Mouse (Mus musculus): Measurements from ENCODE around the gene Ppil3. TPM values are rescaled to one million over a fixed set of nuclear protein-coding genes. Genes with fewer than 3 reads are reported as not detected.

Ppil3 gene
- polyA plus RNA-seq, 1 experiment from 2014 or later, result 59.2 TPM

GRCm38 (mm10) chr1:58420961-58421360 lies 24.3 kb downstream of the Ppil3 start:
- H3K9ac ChIP-seq (ENCODE audit: low read depth, low read length), result no peak overlapping the region
- no peak overlapping the region for H3K4me3 ChIP-seq (ENCODE audit: low read depth, low read length)
- no peaks in the 10 kb centered on the region for H3K27me3 ChIP-seq (ENCODE audit: control insufficient read depth, insufficient read depth, low read length)
- H3K36me3 ChIP-seq (ENCODE audit: control insufficient read depth, insufficient read depth, low read length), result peaks cover 8% of the 10 kb centered on the region; the same call in 1 of the 2 replicates
- ATAC-seq (ENCODE audit: low FRiP score) (no peak), DNase-seq (ENCODE audit: low spot score) (no peak)
- no peaks in the 10 kb centered on the region for H3K4me1 ChIP-seq (replicated peaks; ENCODE audit: control insufficient read depth, insufficient read depth, low read length)
- no peak overlapping the region for H3K27ac ChIP-seq (ENCODE audit: low read depth, low read length)
- H3K4me2 ChIP-seq (replicated peaks; ENCODE audit: low read depth, low read length), result no peak overlapping the region
- 74% methylated on average over 7 of the region's 7 CpGs for WGBS
- no peaks in the 10 kb centered on the region for H3K9me3 ChIP-seq (ENCODE audit: control insufficient read depth, low read length)

DNA sequence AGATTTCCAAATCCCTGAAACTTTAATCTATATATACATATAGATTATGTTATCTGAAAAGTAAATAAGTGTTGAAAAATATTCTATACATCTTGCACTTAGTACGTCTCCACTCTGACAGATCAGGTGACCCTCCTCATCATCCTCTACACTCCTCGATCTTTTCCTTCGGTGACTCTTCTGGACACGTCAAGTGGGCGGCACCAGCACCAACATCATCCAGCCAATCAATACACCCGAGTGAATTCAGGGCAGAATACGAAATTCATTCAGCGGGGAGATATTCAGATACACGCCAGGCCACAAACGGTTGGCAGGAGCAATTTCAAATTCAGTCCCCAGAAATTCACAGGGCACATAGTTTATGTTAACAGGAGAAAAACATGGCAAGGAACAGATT lies 25.3 kb downstream of the Ppil3 start:
- Histone ChIP-seq H3K9me3 (ENCODE audit: control insufficient read depth, low read length) (no peaks in the 10 kb centered on the region), H3K36me3 (ENCODE audit: control insufficient read depth, insufficient read depth, low read length) (peaks cover 11% of the 10 kb centered on the region; the same call in 1 of the 2 replicates), H3K27me3 (ENCODE audit: control insufficient read depth, insufficient read depth, low read length) (no peaks in the 10 kb centered on the region), H3K27ac (ENCODE audit: low read depth, low read length) (no peak overlapping the region), H3K4me3 (ENCODE audit: low read depth, low read length) (no peak overlapping the region), H3K4me2 (replicated peaks; ENCODE audit: low read depth, low read length) (no peak overlapping the region), H3K4me1 (replicated peaks; ENCODE audit: control insufficient read depth, insufficient read depth, low read length) (no peaks in the 10 kb centered on the region), H3K9ac (ENCODE audit: low read depth, low read length) (no peak overlapping the region)
- DNase-seq (ENCODE audit: low spot score) (no peak), ATAC-seq (ENCODE audit: low FRiP score) (no peak)
- 89% methylated on average over 10 of the region's 10 CpGs for WGBS

GRCm38 (mm10) chr1:58416048-58416447 lies 29.2 kb downstream of the Ppil3 start:
- Histone ChIP-seq H3K9me3 (ENCODE audit: control insufficient read depth, low read length) (no peaks in the 10 kb centered on the region), H3K4me3 (ENCODE audit: low read depth, low read length) (no peak overlapping the region), H3K27ac (ENCODE audit: low read depth, low read length) (no peak overlapping the region), H3K4me1 (replicated peaks; ENCODE audit: control insufficient read depth, insufficient read depth, low read length) (no peaks in the 10 kb centered on the region), H3K27me3 (ENCODE audit: control insufficient read depth, insufficient read depth, low read length) (no peaks in the 10 kb centered on the region), H3K9ac (ENCODE audit: low read depth, low read length) (no peak overlapping the region), H3K4me2 (replicated peaks; ENCODE audit: low read depth, low read length) (no peak overlapping the region), H3K36me3 (ENCODE audit: control insufficient read depth, insufficient read depth, low read length) (peaks cover 23% of the 10 kb centered on the region)
- no peak for DNase-seq (ENCODE audit: low spot score)
- ATAC-seq (ENCODE audit: low FRiP score), result no peak
- WGBS, result 94% methylated on average over 2 of the region's 2 CpGs

- Histone ChIP-seq H3K4me2 (replicated peaks; ENCODE audit: low read depth, low read length) (no peak overlapping the region), H3K4me1 (replicated peaks; ENCODE audit: control insufficient read depth, insufficient read depth, low read length) (no peaks in the 10 kb centered on the region), H3K4me3 (ENCODE audit: low read depth, low read length) (no peak overlapping the region), H3K9ac (ENCODE audit: low read depth, low read length) (no peak overlapping the region), H3K27ac (ENCODE audit: low read depth, low read length) (no peak overlapping the region), H3K27me3 (ENCODE audit: control insufficient read depth, insufficient read depth, low read length) (no peaks in the 10 kb centered on the region), H3K36me3 (ENCODE audit: control insufficient read depth, insufficient read depth, low read length) (peaks cover 24% of the 10 kb centered on the region), H3K9me3 (ENCODE audit: control insufficient read depth, low read length) (no peaks in the 10 kb centered on the region)
- DNase-seq (ENCODE audit: low spot score) (no peak), ATAC-seq (ENCODE audit: low FRiP score) (no peak)
- 38% methylated on average over 1 of the region's 1 CpGs for WGBS
These were observed 29.8 kb downstream of the Ppil3 start for GRCm38 (mm10) chr1:58415442-58415841.

- H3K4me2 ChIP-seq (replicated peaks; ENCODE audit: low read depth, low read length), result no peak overlapping the region
- H3K9me3 ChIP-seq (ENCODE audit: control insufficient read depth, low read length), result no peaks in the 10 kb centered on the region
- ATAC-seq (ENCODE audit: low FRiP score), result no peak
- H3K27ac ChIP-seq (ENCODE audit: low read depth, low read length), result no peak overlapping the region
- no peaks in the 10 kb centered on the region for H3K27me3 ChIP-seq (ENCODE audit: control insufficient read depth, insufficient read depth, low read length)
- WGBS, result 89% methylated on average over 7 of the region's 7 CpGs
- no peak overlapping the region for H3K4me3 ChIP-seq (ENCODE audit: low read depth, low read length)
- H3K36me3 ChIP-seq (ENCODE audit: control insufficient read depth, insufficient read depth, low read length), result peaks cover 24% of the 10 kb centered on the region
- no peaks in the 10 kb centered on the region for H3K4me1 ChIP-seq (replicated peaks; ENCODE audit: control insufficient read depth, insufficient read depth, low read length)
- no peak overlapping the region for H3K9ac ChIP-seq (ENCODE audit: low read depth, low read length)
- no peak for DNase-seq (ENCODE audit: low spot score)
These were observed 34.5 kb downstream of the Ppil3 start for GRCm38 (mm10) chr1:58410776-58411175.

GRCm38 (mm10) chr1:58410198-58410588 lies 35.1 kb downstream of the Ppil3 start:
- no peak overlapping the region for H3K27ac ChIP-seq (ENCODE audit: low read depth, low read length)
- no peak overlapping the region for H3K9ac ChIP-seq (ENCODE audit: low read depth, low read length)
- H3K9me3 ChIP-seq (ENCODE audit: control insufficient read depth, low read length), result no peaks in the 10 kb centered on the region
- no peak overlapping the region for H3K4me2 ChIP-seq (replicated peaks; ENCODE audit: low read depth, low read length)
- no peaks in the 10 kb centered on the region for H3K4me1 ChIP-seq (replicated peaks; ENCODE audit: control insufficient read depth, insufficient read depth, low read length)
- 92% methylated on average over 3 of the region's 3 CpGs for WGBS
- H3K27me3 ChIP-seq (ENCODE audit: control insufficient read depth, insufficient read depth, low read length), result no peaks in the 10 kb centered on the region
- H3K4me3 ChIP-seq (ENCODE audit: low read depth, low read length), result no peak overlapping the region
- DNase-seq (ENCODE audit: low spot score) (no peak), ATAC-seq (ENCODE audit: low FRiP score) (no peak)
- H3K36me3 ChIP-seq (ENCODE audit: control insufficient read depth, insufficient read depth, low read length), result peaks cover 21% of the 10 kb centered on the region

- DNase-seq (ENCODE audit: low spot score) (no peak), ATAC-seq (ENCODE audit: low FRiP score) (no peak)
- Histone ChIP-seq H3K4me2 (replicated peaks; ENCODE audit: low read depth, low read length) (no peak overlapping the region), H3K4me1 (replicated peaks; ENCODE audit: control insufficient read depth, insufficient read depth, low read length) (no peaks in the 10 kb centered on the region), H3K4me3 (ENCODE audit: low read depth, low read length) (no peak overlapping the region), H3K9ac (ENCODE audit: low read depth, low read length) (no peak overlapping the region), H3K27ac (ENCODE audit: low read depth, low read length) (no peak overlapping the region), H3K27me3 (ENCODE audit: control insufficient read depth, insufficient read depth, low read length) (no peaks in the 10 kb centered on the region), H3K9me3 (ENCODE audit: control insufficient read depth, low read length) (no peaks in the 10 kb centered on the region), H3K36me3 (ENCODE audit: control insufficient read depth, insufficient read depth, low read length) (peaks cover 21% of the 10 kb centered on the region)
- 79% methylated on average over 5 of the region's 5 CpGs for WGBS
These were observed 35.6 kb downstream of the Ppil3 start for GRCm38 (mm10) chr1:58409553-58410197.

DNA sequence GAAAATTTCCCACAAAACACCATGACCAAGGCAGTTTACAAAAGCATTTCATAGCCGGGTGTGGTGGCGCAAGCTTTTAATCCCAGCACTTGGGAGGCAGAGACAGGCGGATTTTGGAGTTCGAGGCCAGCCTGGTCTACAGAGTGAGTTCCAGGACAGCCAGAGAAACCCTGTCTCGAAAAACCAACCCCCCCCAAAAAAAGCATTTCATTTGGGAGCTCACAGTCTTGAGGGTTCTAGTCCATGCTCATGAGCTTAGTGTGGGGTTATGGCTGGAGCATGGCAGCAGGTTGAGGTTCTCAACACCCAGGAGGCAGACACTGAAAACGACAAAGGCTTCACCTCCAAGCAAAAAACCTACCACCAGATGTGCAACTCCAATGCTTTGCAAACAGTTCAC lies 37.1 kb downstream of the Ppil3 start:
- H3K36me3 ChIP-seq (ENCODE audit: control insufficient read depth, insufficient read depth, low read length), result peaks cover 16% of the 10 kb centered on the region
- ATAC-seq (ENCODE audit: low FRiP score), result no peak
- DNase-seq (ENCODE audit: low spot score), result no peak

GRCm38 (mm10) chr1:58407321-58407720 lies 38.0 kb downstream of the Ppil3 start:
- ATAC-seq (ENCODE audit: low FRiP score) (no peak), DNase-seq (ENCODE audit: low spot score) (no peak)
- H3K4me2 ChIP-seq (replicated peaks; ENCODE audit: low read depth, low read length), result no peak overlapping the region
- no peak overlapping the region for H3K4me3 ChIP-seq (ENCODE audit: low read depth, low read length)
- 96% methylated on average over 7 of the region's 7 CpGs for WGBS
- H3K9me3 ChIP-seq (ENCODE audit: control insufficient read depth, low read length), result no peaks in the 10 kb centered on the region
- H3K4me1 ChIP-seq (replicated peaks; ENCODE audit: control insufficient read depth, insufficient read depth, low read length), result no peaks in the 10 kb centered on the region
- H3K9ac ChIP-seq (ENCODE audit: low read depth, low read length), result no peak overlapping the region
- H3K36me3 ChIP-seq (ENCODE audit: control insufficient read depth, insufficient read depth, low read length), result peaks cover 14% of the 10 kb centered on the region
- H3K27me3 ChIP-seq (ENCODE audit: control insufficient read depth, insufficient read depth, low read length), result no peaks in the 10 kb centered on the region
- no peak overlapping the region for H3K27ac ChIP-seq (ENCODE audit: low read depth, low read length)

More for the DNA sequence above, 37.1 kb downstream of the Ppil3 start:
- WGBS, result 89% methylated on average over 6 of the region's 6 CpGs
- no peak overlapping the region for H3K27ac ChIP-seq (ENCODE audit: low read depth, low read length)
- no peak overlapping the region for H3K9ac ChIP-seq (ENCODE audit: low read depth, low read length)
- H3K9me3 ChIP-seq (ENCODE audit: control insufficient read depth, low read length), result no peaks in the 10 kb centered on the region
- no peak overlapping the region for H3K4me3 ChIP-seq (ENCODE audit: low read depth, low read length)
- H3K4me1 ChIP-seq (replicated peaks; ENCODE audit: control insufficient read depth, insufficient read depth, low read length), result no peaks in the 10 kb centered on the region
- H3K4me2 ChIP-seq (replicated peaks; ENCODE audit: low read depth, low read length), result no peak overlapping the region
- H3K27me3 ChIP-seq (ENCODE audit: control insufficient read depth, insufficient read depth, low read length), result no peaks in the 10 kb centered on the region
